Comparison of ENCODE assay signal across 8 mouse cellular contexts in genomic region chr5:118655025-118655424, GRCm38 (mm10).
DNase-seq lines count a peak whose midpoint lies in the region; ATAC-seq and TF ChIP-seq lines count a peak whose summit lies in the region.

No protein-coding gene starts in this region.

- H3K4me2 ChIP-seq in stomach, postnatal 0 days (replicated peaks; ENCODE audit: low read depth), result no peak overlapping the region

- H3K4me3 ChIP-seq in MEL (ENCODE audit: control insufficient read depth in 1 of 2, insufficient read depth in 1 of 2, low read depth in 2 of 2, low read length in 2 of 2), result no peak overlapping the region
- H3K4me3 ChIP-seq in cerebellum, adult 2 months (replicated peaks; ENCODE audit: insufficient read depth, low read depth, low read length), result no peak overlapping the region
- no peak overlapping the region for H3K4me3 ChIP-seq in stomach, postnatal 0 days (ENCODE audit: low read depth, low read length)

- peaks cover 2 to 7% of the 10 kb centered on the region in 2 experiments; a peak in 3 of 4 replicates for H3K4me1 ChIP-seq in MEL (ENCODE audit: control insufficient read depth in 1 of 2, insufficient read depth in 2 of 2, low read length in 2 of 2)
- H3K4me1 ChIP-seq in cerebellum, adult 2 months (ENCODE audit: control insufficient read depth, insufficient read depth, low read length), result peaks cover 23% of the 10 kb centered on the region
- H3K4me1 ChIP-seq in stomach, postnatal 0 days (replicated peaks; ENCODE audit: control insufficient read depth, insufficient read depth), result peaks cover 5% of the 10 kb centered on the region; the same call in 1 of the 2 replicates

- peaks cover 13% of the 10 kb centered on the region; the same call in 1 of the 2 replicates for H3K79me2 ChIP-seq in MEL (ENCODE audit: control insufficient read depth, insufficient read depth, low read length, poor library complexity)

- 24% methylated on average over 2 of the region's 2 CpGs for WGBS in cerebellum, adult 2 months
- WGBS in stomach, postnatal 0 days, result 22% methylated on average over 2 of the region's 2 CpGs

- no peak overlapping the region for H3K9ac ChIP-seq in MEL (ENCODE audit: control insufficient read depth, low read depth, low read length, poor library complexity, severe bottlenecking)
- H3K9ac ChIP-seq in stomach, postnatal 0 days (ENCODE audit: low read length), result no peak overlapping the region

- peak; percentile 39 for TF ChIP-seq RAD21 in MEL (IDR thresholded peaks at IDR 0.05; ENCODE audit: low read depth, low read length)

- peak in 1 of 3 experiments; percentile 21; a peak in 2 of 6 replicates for TF ChIP-seq CTCF in MEL (IDR thresholded peaks at IDR 0.05 in 2 of 3, conservative IDR thresholded peaks at IDR 0.05 in 1 of 3; ENCODE audit: control insufficient read depth in 1 of 3, insufficient read depth in 1 of 3, low read depth in 2 of 3, low read length in 3 of 3, poor library complexity in 1 of 3, severe bottlenecking in 1 of 3)
- peak; percentile 64; the same call in 1 of the 2 replicates for TF ChIP-seq CTCF in cerebellum, adult 2 months (IDR thresholded peaks at IDR 0.05; ENCODE audit: borderline replicate concordance, insufficient read depth, low read depth, low read length)
- TF ChIP-seq CTCF in stomach, postnatal 0 days (IDR thresholded peaks at IDR 0.05; ENCODE audit: low read depth), result peak; percentile 75

- H3K27me3 ChIP-seq in MEL (ENCODE audit: control insufficient read depth in 1 of 2, insufficient read depth in 2 of 2, low read length in 2 of 2), result no peaks in the 10 kb centered on the region
- H3K27me3 ChIP-seq in cerebellum, adult 2 months (ENCODE audit: control insufficient read depth, insufficient read depth, low read length), result no peaks in the 10 kb centered on the region
- no peaks in the 10 kb centered on the region for H3K27me3 ChIP-seq in stomach, postnatal 0 days (ENCODE audit: control insufficient read depth, insufficient read depth, low read length)

- ATAC-seq in stomach, postnatal 0 days (ENCODE audit: low FRiP score, low TSS enrichment), result no peak

- no peak for TF ChIP-seq EP300 in MEL (IDR thresholded peaks at IDR 0.05; ENCODE audit: low read depth in 1 of 2, low read length in 2 of 2)
- no peak for TF ChIP-seq EP300 in stomach, postnatal 0 days (optimal IDR thresholded peaks at IDR 0.05)

- TF ChIP-seq POLR2A in MEL (IDR thresholded peaks at IDR 0.05; ENCODE audit: control insufficient read depth in 1 of 2, insufficient read depth in 1 of 2, low read depth in 1 of 2, low read length in 2 of 2, poor library complexity in 1 of 2), result no peak
- TF ChIP-seq POLR2A in cerebellum, adult 2 months (IDR thresholded peaks at IDR 0.05; ENCODE audit: borderline replicate concordance, insufficient read depth, low read length), result no peak

- DNase-seq in kidney, adult 18-20 months, result peak; percentile 43
- DNase-seq in kidney, adult 11 months, result no peak
- DNase-seq in MEL (ENCODE audit: low read depth, low spot score), result no peak
- peak; percentile 63 to 64 for DNase-seq in cerebellum, adult 2 months
- peak; percentile 73 for DNase-seq in kidney, postnatal 10 days
- peak; percentile 48 for DNase-seq in stomach, postnatal 0 days (ENCODE audit: low spot score)
- DNase-seq in adrenal gland, adult (ENCODE audit: inconsistent age in 2 of 2, low spot score in 1 of 2), result no peak
- DNase-seq in urinary bladder, postnatal 10 days (ENCODE audit: low spot score), result no peak

- no peaks in the 10 kb centered on the region for H3K9me3 ChIP-seq in MEL (replicated peaks; ENCODE audit: insufficient read depth, low read length)
- H3K9me3 ChIP-seq in stomach, postnatal 0 days (ENCODE audit: control insufficient read depth, low read length), result no peaks in the 10 kb centered on the region

- no peak overlapping the region for H3K27ac ChIP-seq in MEL (ENCODE audit: control insufficient read depth, low read depth, low read length)
- H3K27ac ChIP-seq in cerebellum, adult 2 months (ENCODE audit: insufficient read depth, low read length), result no peak overlapping the region
- no peak overlapping the region for H3K27ac ChIP-seq in stomach, postnatal 0 days (replicated peaks)

- H3K36me3 ChIP-seq in MEL (ENCODE audit: control insufficient read depth in 1 of 2, insufficient read depth in 2 of 2, low read length in 2 of 2), result peaks cover 0 to 10% of the 10 kb centered on the region in 2 experiments; a peak in 2 of 4 replicates
- H3K36me3 ChIP-seq in stomach, postnatal 0 days (ENCODE audit: control insufficient read depth, insufficient read depth, low read length), result no peaks in the 10 kb centered on the region

TF ChIP-seq in MEL, 35 proteins besides CTCF, POLR2A, EP300 and RAD21:
- TF ChIP-seq ZNF384 (IDR thresholded peaks at IDR 0.05; ENCODE audit: low read depth, low read length) (no peak), SMC3 (IDR thresholded peaks at IDR 0.05; ENCODE audit: low read depth, low read length) (peak; percentile 26; the same call in 1 of the 2 replicates), MXI1 (IDR thresholded peaks at IDR 0.05; ENCODE audit: low read depth, low read length) (no peak), CHD2 (IDR thresholded peaks at IDR 0.05; ENCODE audit: low read length) (no peak), HCFC1 (IDR thresholded peaks at IDR 0.05; ENCODE audit: low read depth, low read length) (no peak), RCOR1 (IDR thresholded peaks at IDR 0.05; ENCODE audit: low read depth, low read length) (no peak)

Comparison
In these comparisons a context has a peak if more than half of its experiments do, and no peak if none do; other contexts are left out.
1. DNase-seq: peak in kidney, adult 18-20 months (single experiment), cerebellum, adult 2 months (2 of 2), kidney, postnatal 10 days (single experiment) and stomach, postnatal 0 days (single experiment); none in kidney, adult 11 months (single experiment), MEL (single experiment), adrenal gland, adult (0 of 2) and urinary bladder, postnatal 10 days (single experiment).